Mouse (Mus musculus): ENCODE measurements around the gene Cd164l2.

- TF ChIP-seq POLR2A (IDR thresholded peaks at IDR 0.05; ENCODE audit: control insufficient read depth, extremely low read depth, insufficient read depth, low read length, poor library complexity) (no peak), CTCF (IDR thresholded peaks at IDR 0.05; ENCODE audit: borderline replicate concordance, control insufficient read depth, extremely low read depth, insufficient read depth, low read length, poor library complexity) (no peak)
Measured at GRCm38 (mm10) chr4:133243538-133243937, 31.6 kb downstream of the Cd164l2 start.
